Mouse (Mus musculus) neutrophil, adult 5-6 weeks (primary cell): ENCODE measurements around the gene Gpkow. TPM values are rescaled to one million over a fixed set of nuclear protein-coding genes. Genes with fewer than 3 reads are reported as not detected.

Source experiments
- ATAC-seq: fragments of 151-379, 151-347 bp; 2 replicates; pipeline ENCODE4 v1.8.0; 2017; ENCODE audit warnings: mild to moderate bottlenecking, moderate TSS enrichment; ENCODE audit not compliant: insufficient number of reproducible peaks, poor library complexity, low FRiP score, severe bottlenecking; ENCODE audit errors: extremely low read depth
- total RNA-seq: library from RNA; stranded (forward); fragments of 200-1000 nt; gene quantifications from 2 replicates; pipeline ENCODE4 v1.2.3, GENCODE M21; 2017

The Gpkow gene
- 67.2 and 69.5 TPM in 2 replicates for total RNA-seq

DNA sequence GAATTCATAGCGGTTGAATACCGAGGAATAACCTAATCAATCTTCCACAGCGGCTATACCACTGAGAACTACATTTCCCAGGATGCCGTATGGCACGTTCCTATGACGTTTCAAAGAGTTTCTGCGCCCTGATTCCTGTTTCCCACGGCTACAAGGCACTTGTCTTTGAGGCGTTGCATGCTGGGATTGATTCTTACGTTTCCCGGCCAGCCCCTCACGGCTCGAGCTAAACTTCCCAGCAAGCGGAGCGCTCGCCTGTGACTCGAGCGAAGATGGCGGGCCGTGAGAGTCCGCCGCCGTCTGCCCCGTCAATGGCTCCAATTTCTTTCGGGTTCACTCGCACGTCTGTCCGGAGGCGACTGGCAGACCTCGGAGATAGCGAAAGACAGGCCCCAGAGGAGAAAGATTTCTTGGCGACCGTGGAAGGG is at the start of gene Gpkow:
TSS of gene Gpkow (plus strand) at position 178 of the 428 bp plus-strand sequence.
- ATAC-seq = peak; percentile 99

- ATAC-seq = peak; percentile 92
Measured at GRCm38 (mm10) chrX:7648671-7649304, 48.1 kb upstream of the Gpkow start.

GRCm38 (mm10) chrX:7657221-7657639 is 39.7 kb upstream of the Gpkow start, which contains the start of gene Prickle3:
Gene Prickle3 (plus strand): TSS chrX:7657260.
- ATAC-seq = peak; percentile 97

DNA sequence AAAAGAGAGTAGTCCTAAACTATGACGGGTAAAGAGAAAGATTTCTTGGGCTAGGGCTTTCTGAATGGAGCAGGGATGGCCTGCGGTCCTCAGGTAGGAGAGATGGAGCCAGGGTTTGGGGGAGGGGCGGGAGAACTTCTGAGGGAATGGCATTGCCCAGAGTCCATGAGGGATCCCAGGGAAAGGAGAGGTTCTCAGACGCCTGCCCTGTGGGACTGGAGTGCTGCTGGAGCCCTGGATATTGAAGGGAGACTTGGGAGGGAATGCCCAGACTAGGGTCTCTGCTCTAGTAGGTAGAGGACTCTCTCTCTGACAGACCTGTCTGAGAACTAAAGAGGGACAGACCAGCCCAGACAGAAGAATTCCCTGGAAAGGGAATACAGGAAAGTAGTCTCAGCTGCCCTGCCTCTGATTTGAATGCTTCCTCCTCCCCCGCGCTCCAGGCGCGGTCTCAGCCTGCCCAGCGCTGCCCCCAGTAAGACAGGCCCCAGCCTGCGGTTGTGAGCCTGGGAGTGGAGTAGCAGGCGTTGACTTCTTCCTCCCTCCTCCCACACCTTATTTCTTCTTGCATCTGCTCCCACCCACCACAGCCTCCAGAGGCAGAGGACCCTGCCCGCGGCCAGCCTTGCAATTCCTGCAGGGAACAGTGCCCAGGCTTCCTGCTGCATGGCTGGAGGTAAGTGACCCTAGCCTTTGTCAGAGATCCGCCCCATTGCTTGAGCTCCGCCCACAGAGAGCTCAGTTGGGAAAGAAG is 38.7 kb upstream of the Gpkow start:
- ATAC-seq = no peak

DNA sequence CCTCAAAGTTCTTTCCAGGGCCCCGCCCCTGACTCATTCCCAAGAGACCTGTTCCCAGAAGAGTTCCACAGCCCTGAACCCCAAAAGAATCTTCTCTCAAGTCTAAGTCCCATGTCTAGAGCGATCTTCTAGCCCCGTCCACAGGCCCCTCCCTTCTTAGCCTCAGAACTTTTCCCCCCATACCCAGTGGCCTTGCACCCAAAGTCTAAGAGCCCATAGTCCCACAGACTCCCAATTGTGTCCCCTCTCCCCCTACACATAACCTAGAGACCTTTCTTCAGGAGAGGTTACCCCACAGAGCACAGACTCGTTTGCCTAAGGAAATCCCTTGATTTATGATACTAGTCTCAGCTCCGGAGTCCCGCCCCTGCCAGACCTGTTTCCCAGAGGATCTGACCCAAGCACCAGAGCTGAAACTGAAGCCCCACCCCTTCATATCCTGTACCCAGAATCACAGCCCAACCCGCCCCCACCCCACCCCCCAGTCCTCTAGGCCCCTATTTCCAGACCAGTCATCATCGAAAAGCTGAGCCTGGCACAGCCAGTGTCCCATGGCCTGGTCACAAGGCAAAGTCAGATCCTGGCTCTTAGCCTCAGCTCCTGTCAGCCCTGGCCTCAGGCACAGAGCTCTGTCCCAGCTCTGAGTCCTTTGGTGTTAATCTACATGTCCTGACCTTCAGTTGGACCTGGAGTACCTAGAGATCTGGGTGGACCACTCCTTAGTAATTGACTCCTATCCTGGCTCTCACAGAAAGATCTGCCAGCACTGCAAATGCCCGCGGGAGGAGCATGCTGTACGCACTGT is 37.9 kb upstream of the Gpkow start:
- no peak for ATAC-seq

DNA sequence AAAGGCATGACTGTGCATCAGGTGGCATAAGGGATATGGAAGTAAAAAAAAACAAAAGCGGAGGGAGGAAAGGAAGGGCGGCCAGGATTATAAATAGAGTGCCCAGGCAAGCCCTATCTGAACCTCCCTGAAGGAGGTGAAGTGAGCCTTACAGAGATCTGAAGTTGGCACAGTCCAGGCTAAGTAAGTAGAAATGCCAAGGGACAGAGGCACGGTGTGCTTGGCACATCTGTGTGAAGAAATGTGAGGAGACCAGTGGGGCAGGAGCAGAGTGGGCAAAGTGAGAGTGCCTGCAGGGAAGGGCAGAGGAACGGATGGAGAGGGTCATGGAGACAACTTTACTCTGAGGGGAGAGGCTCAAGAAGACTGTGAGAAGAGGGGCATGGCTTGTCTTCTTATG is 35.8 kb upstream of the Gpkow start:
- no peak for ATAC-seq

DNA sequence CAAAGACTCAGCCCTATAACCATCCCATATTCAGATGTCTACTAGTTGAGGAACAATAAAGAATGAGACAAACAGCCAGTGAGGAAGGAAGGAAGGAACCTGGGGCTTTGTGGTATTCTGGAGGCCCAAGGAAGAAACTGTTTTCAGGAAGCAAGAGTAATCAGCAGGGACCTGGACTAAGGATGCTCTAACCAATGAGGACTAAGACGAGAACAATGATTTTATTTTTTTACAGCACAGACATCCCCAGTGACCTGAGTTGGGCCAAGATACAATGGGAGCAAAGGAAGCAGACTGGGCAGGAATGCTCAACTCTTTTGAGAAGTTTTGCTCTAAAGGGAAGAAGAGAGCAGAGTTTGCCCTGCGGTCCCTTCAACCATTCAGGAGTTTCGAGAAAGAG is 34.0 kb upstream of the Gpkow start:
- no peak for ATAC-seq

GRCm38 (mm10) chrX:7664791-7665190 is 32.1 kb upstream of the Gpkow start:
- ATAC-seq = no peak

DNA sequence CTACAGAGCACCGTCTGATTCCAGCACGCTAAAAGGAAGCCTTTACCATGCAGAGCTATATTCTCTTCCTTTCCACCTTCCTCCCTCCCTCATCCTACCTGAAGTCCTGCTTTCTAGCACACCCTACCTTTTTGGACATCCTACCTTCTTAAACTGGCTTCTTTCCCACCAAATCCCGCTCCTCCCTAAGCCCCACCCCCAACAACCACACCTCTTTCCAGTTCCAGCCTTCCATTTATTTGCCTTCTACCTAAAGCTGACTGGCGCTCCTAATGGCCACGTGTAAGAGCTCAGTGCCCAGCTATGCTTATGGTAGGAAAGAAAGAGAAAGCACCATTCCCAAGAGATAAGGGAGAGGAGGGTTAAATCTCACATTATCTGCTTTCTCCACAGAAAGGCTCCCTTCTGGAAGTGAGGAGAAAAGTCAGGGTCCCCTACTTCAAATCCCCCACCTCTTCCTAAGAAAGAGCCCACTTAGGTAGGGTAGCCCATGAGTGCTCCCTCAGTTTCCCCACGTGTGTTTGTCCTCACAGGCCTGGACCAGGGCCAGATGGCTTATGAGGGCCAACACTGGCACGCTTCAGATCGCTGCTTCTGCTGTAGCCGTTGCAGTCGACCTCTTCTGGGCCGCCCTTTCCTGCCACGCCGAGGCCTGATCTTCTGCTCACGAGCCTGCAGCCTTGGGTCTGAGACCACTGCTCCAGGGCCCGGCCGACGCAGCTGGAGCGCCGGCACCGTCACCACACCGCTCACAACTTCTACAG is 31.0 kb upstream of the Gpkow start:
- ATAC-seq = no peak

GRCm38 (mm10) chrX:7670390-7670881 is 26.5 kb upstream of the Gpkow start:
- ATAC-seq = peak; percentile 66

- ATAC-seq = no peak
Measured at GRCm38 (mm10) chrX:7670921-7671623, 25.9 kb upstream of the Gpkow start, which contains the start of gene Plp2. Gene Plp2 (minus strand): TSS chrX:7671390.

DNA sequence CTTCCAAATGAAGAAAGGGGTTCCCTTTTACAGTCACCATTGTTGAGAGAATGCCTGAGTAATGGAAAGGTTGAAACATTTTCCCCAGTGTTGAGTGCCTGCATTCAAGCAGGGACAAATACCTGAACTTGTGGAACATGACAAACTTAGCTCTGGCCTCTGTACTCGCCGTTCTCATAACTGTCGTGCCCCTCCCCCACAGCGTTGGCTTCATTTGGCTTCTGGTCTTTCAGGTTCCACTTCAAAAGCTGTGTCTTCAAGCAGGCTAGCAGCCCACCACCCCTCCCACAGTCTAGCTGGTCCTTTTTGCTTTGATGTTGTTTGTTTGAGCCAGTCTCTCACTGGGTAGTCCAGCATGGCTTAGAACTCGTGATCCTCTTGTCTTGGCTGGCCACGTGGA is 24.2 kb upstream of the Gpkow start:
- ATAC-seq = no peak

- peak; percentile 77 for ATAC-seq
Measured at GRCm38 (mm10) chrX:7673578-7674281, 23.2 kb upstream of the Gpkow start.

- no peak for ATAC-seq
Measured at GRCm38 (mm10) chrX:7674284-7675000, 22.5 kb upstream of the Gpkow start.

- no peak for ATAC-seq
Measured at GRCm38 (mm10) chrX:7675001-7675380, 21.9 kb upstream of the Gpkow start.

DNA sequence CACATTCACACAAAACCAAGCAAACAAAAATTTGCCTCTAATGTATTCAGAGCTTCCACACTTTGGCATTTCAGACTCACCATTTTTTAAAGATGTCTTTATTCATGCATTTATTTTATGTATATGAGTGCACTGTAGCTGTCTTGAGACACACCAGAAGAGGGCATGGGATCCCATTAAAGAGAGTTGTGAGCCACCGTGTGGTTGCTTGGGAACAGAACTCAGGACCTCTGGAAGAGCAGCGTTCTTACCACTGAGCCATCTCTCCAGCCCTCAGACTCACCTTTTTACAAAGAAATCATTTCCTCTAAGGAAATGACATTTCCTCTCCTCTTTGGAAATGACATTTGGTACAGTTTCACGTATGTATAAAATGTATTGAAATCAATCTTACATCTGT is 17.9 kb upstream of the Gpkow start:
- no peak for ATAC-seq
